Mouse (Mus musculus) CH12.LX (cell line): ENCODE data around the gene Csrp1.

ENCODE experiments used
- BHLHE40 ChIP-seq: IDR thresholded peaks from 2 replicates; pipeline ENCODE4 v1.6.1; 2011; ENCODE audit warnings: mild to moderate bottlenecking, low read depth, low read length, improper control_type of control experiment
- CTCF ChIP-seq, 2 experiments: IDR thresholded peaks in 1 of 2; conservative IDR thresholded peaks in 1 of 2; 2 replicates each; pipeline ENCODE4 v1.5.1; 2011 to 2012; ENCODE audit warnings: low read depth in 2 of 2, low read length in 2 of 2, improper control_type of control experiment in 1 of 2, inconsistent platforms in 1 of 2, mild to moderate bottlenecking in 1 of 2, moderate library complexity in 1 of 2
- E2F4 ChIP-seq: IDR thresholded peaks from 2 replicates; pipeline ENCODE4 v1.6.1; 2011; ENCODE audit warnings: low read depth, low read length, improper control_type of control experiment; ENCODE audit not compliant: insufficient replicate concordance
- EP300 ChIP-seq: IDR thresholded peaks from 2 replicates; pipeline ENCODE4 v1.6.1; 2011; ENCODE audit warnings: low read length, improper control_type of control experiment
- KAT2A ChIP-seq: IDR thresholded peaks from 2 replicates; pipeline ENCODE4 v1.6.1; 2012; ENCODE audit warnings: low read length, improper control_type of control experiment, inconsistent platforms; ENCODE audit not compliant: insufficient replicate concordance
- NRF1 ChIP-seq: IDR thresholded peaks from 2 replicates; pipeline ENCODE4 v1.6.1; 2014; ENCODE audit warnings: low read depth, mild to moderate bottlenecking, inconsistent platforms, low read length, improper control_type of control experiment, moderate library complexity
- POLR2A ChIP-seq: IDR thresholded peaks from 2 replicates; pipeline ENCODE4 v1.6.1; 2011; ENCODE audit warnings: low read depth, mild to moderate bottlenecking, improper control_type of control experiment, low read length
- POLR2AphosphoS2 ChIP-seq: IDR thresholded peaks from 2 replicates; pipeline ENCODE4 v1.6.1; 2011; ENCODE audit warnings: low read depth, low read length, improper control_type of control experiment
- SMC3 ChIP-seq: IDR thresholded peaks from 2 replicates; pipeline ENCODE4 v1.6.1; 2011; ENCODE audit warnings: low read depth, low read length, improper control_type of control experiment
- TCF12 ChIP-seq: IDR thresholded peaks from 2 replicates; pipeline ENCODE4 v1.6.1; 2014; ENCODE audit warnings: low read depth, mild to moderate bottlenecking, inconsistent platforms, low read length, improper control_type of control experiment
- USF1 ChIP-seq: IDR thresholded peaks from 2 replicates; pipeline ENCODE4 v1.6.1; 2014; ENCODE audit warnings: low read depth, mild to moderate bottlenecking, inconsistent platforms, low read length, improper control_type of control experiment
- USF2 ChIP-seq: conservative IDR thresholded peaks from 2 replicates; pipeline ENCODE4 v1.6.1; 2011; ENCODE audit warnings: low read depth, low read length, improper control_type of control experiment
- ZMIZ1 ChIP-seq: IDR thresholded peaks from 2 replicates; pipeline ENCODE4 v1.6.1; 2012; ENCODE audit warnings: low read depth, mild to moderate bottlenecking, inconsistent platforms, low read length, improper control_type of control experiment
- ZNF384 ChIP-seq: IDR thresholded peaks from 2 replicates; pipeline ENCODE4 v1.6.1; 2012; ENCODE audit warnings: low read depth, low read length, improper control_type of control experiment, inconsistent platforms

GRCm38 (mm10) chr1:135694181-135694580 is 25.7 kb upstream of the Csrp1 start:
- TF ChIP-seq BHLHE40 (no peak), EP300 (no peak), CTCF (conservative IDR thresholded peaks at IDR 0.05 in 1 of 2, IDR thresholded peaks at IDR 0.05 in 1 of 2; ENCODE audit: low read depth in 2 of 2, low read length in 2 of 2) (no peak), ZNF384 (no peak), ZMIZ1 (no peak), USF1 (no peak), USF2 (no peak), KAT2A (no peak), TCF12 (no peak), E2F4 (no peak), POLR2A (no peak), NRF1 (no peak), SMC3 (no peak), POLR2AphosphoS2 (no peak)
